In genomic region chr2:92370821-92371805, GRCm38 (mm10) we compare ENCODE assay signal across 8 mouse cellular contexts. TPM values are rescaled to one million over a fixed set of nuclear protein-coding genes. Genes with fewer than 3 reads are reported as not detected.
DNase-seq lines count a peak whose midpoint lies in the region; ATAC-seq and TF ChIP-seq lines count a peak whose summit lies in the region.

No protein-coding gene starts in this region.

- intact Hi-C loops in left cerebral cortex, adult 2 months (cut with DNase I) = no loop called here

- no peak overlapping the region for H3K27ac ChIP-seq in left cerebral cortex, adult 2 months
- no peak overlapping the region for H3K27ac ChIP-seq in hindbrain, embryonic 16.5 days (ENCODE audit: low read depth, low read length)
- H3K27ac ChIP-seq in liver, embryonic 12.5 days = no peak overlapping the region
- H3K27ac ChIP-seq in neural tube, embryonic 12.5 days = no peak overlapping the region

- 4% methylated on average over 45 of the region's 45 CpGs for WGBS in hindbrain, embryonic 16.5 days
- WGBS in liver, embryonic 12.5 days (ENCODE audit: insufficient replicate concordance) = 10% methylated on average over 44 of the region's 45 CpGs
- WGBS in neural tube, embryonic 12.5 days = 3% methylated on average over 45 of the region's 45 CpGs

- peak overlapping the region; percentile 55 for H3K9ac ChIP-seq in hindbrain, embryonic 16.5 days (ENCODE audit: low read depth, low read length)
- H3K9ac ChIP-seq in liver, embryonic 12.5 days = peak overlapping the region; percentile 39; the same call in 1 of the 2 replicates
- peak overlapping the region; percentile 42; the same call in 1 of the 2 replicates for H3K9ac ChIP-seq in neural tube, embryonic 12.5 days

- peaks cover 33% of the 10 kb centered on the region for H3K4me1 ChIP-seq in hindbrain, embryonic 16.5 days (ENCODE audit: control insufficient read depth, insufficient read depth, low read depth, low read length)
- H3K4me1 ChIP-seq in liver, embryonic 12.5 days = peaks cover 35% of the 10 kb centered on the region
- peaks cover 37% of the 10 kb centered on the region for H3K4me1 ChIP-seq in neural tube, embryonic 12.5 days

- H3K27me3 ChIP-seq in hindbrain, embryonic 16.5 days (replicated peaks; ENCODE audit: control insufficient read depth, insufficient read depth, low read length) = peaks cover 10% of the 10 kb centered on the region
- H3K27me3 ChIP-seq in liver, embryonic 12.5 days (replicated peaks) = peaks cover 73% of the 10 kb centered on the region
- H3K27me3 ChIP-seq in neural tube, embryonic 12.5 days (replicated peaks) = peaks cover 34% of the 10 kb centered on the region

- peak overlapping the region; percentile 56 for H3K4me2 ChIP-seq in hindbrain, embryonic 16.5 days (ENCODE audit: low read length)
- peak overlapping the region; percentile 63 for H3K4me2 ChIP-seq in liver, embryonic 12.5 days
- peak overlapping the region; percentile 64 for H3K4me2 ChIP-seq in neural tube, embryonic 12.5 days (replicated peaks)

- DNase-seq in left cerebral cortex, adult 2 months (ENCODE audit: extremely low spot score in 1 of 2, low spot score in 2 of 2) = no peak
- no peak for DNase-seq in left cerebral cortex, adult 9 months (ENCODE audit: low spot score in 2 of 2)
- peak; percentile 77 for DNase-seq in embryo, embryonic 10.5 days (ENCODE audit: low spot score)
- DNase-seq in layer of hippocampus, postnatal 36 days = no peak
- DNase-seq in right cerebral cortex, postnatal 36 days (ENCODE audit: low spot score in 2 of 2) = no peak

- ATAC-seq in hindbrain, embryonic 16.5 days = no peak
- ATAC-seq in liver, embryonic 12.5 days = no peak
- ATAC-seq in neural tube, embryonic 12.5 days (ENCODE audit: low FRiP score, low read depth) = no peak

- H3K9me3 ChIP-seq in hindbrain, embryonic 16.5 days (ENCODE audit: control insufficient read depth, low read length) = no peaks in the 10 kb centered on the region
- H3K9me3 ChIP-seq in liver, embryonic 12.5 days (replicated peaks) = no peaks in the 10 kb centered on the region
- H3K9me3 ChIP-seq in neural tube, embryonic 12.5 days = no peaks in the 10 kb centered on the region

- TF ChIP-seq CTCF in left cerebral cortex, adult 2 months (IDR thresholded peaks at IDR 0.05) = no peak

- no peaks in the 10 kb centered on the region for H3K36me3 ChIP-seq in hindbrain, embryonic 16.5 days (ENCODE audit: control insufficient read depth, insufficient read depth, low read length)
- H3K36me3 ChIP-seq in liver, embryonic 12.5 days = no peaks in the 10 kb centered on the region
- H3K36me3 ChIP-seq in neural tube, embryonic 12.5 days = no peaks in the 10 kb centered on the region

- H3K4me3 ChIP-seq in left cerebral cortex, adult 2 months = peak overlapping the region; percentile 16; the same call in 1 of the 2 replicates
- peak overlapping the region; percentile 33 for H3K4me3 ChIP-seq in hindbrain, embryonic 16.5 days (ENCODE audit: low read length)
- H3K4me3 ChIP-seq in liver, embryonic 12.5 days = peak overlapping the region; percentile 41
- peak overlapping the region; percentile 33 for H3K4me3 ChIP-seq in neural tube, embryonic 12.5 days

RNA-seq across cellular contexts. Expression of gene Pex16, which starts 3.4 kb away (rescaled TPM):
- total RNA-seq in left cerebral cortex, adult 2 months (2021) = 10 to 100 TPM; 33.4 to 37.1 TPM
- 43.5 and 45.6 TPM in 2 replicates for polyA plus RNA-seq in hindbrain, embryonic 16.5 days (2015; fragmentation: Nextera tagmentation; extraction: Ambion mirVana)
- polyA plus RNA-seq in liver, embryonic 12.5 days (2016; fragmentation: Nextera tagmentation; extraction: Ambion mirVana) = 20.1 and 21.2 TPM in 2 replicates
- 26.5 and 28.7 TPM in 2 replicates for polyA plus RNA-seq in neural tube, embryonic 12.5 days (2016; fragmentation: Nextera tagmentation; extraction: Ambion mirVana)
- total RNA-seq in layer of hippocampus, postnatal 36 days (2021) = 10 to 100 TPM; 32.5 to 39.0 TPM

RNA-seq across cellular contexts. Expression of gene Large2, which starts 3.6 kb away (rescaled TPM):
- total RNA-seq in left cerebral cortex, adult 2 months (2021) = 1 to 10 TPM in 1 of 2 experiments, under 1 TPM in 1; 0.72 to 1.0 TPM
- polyA plus RNA-seq in hindbrain, embryonic 16.5 days (2015; fragmentation: Nextera tagmentation; extraction: Ambion mirVana) = 1.7 and 2.3 TPM in 2 replicates
- 1.8 and 2.0 TPM in 2 replicates for polyA plus RNA-seq in liver, embryonic 12.5 days (2016; fragmentation: Nextera tagmentation; extraction: Ambion mirVana)
- 1.8 and 2.6 TPM in 2 replicates for polyA plus RNA-seq in neural tube, embryonic 12.5 days (2016; fragmentation: Nextera tagmentation; extraction: Ambion mirVana)
- under 1 TPM in 1 of 2 experiments, not detected in 1; 0.81 TPM for total RNA-seq in layer of hippocampus, postnatal 36 days (2021)

RNA-seq across cellular contexts. Expression of gene 1700029I15Rik, which starts 11.2 kb away (rescaled TPM):
- total RNA-seq in left cerebral cortex, adult 2 months (2021) = 1 to 10 TPM; 5.3 TPM
- polyA plus RNA-seq in hindbrain, embryonic 16.5 days (2015; fragmentation: Nextera tagmentation; extraction: Ambion mirVana) = 5.8 and 7.7 TPM in 2 replicates
- polyA plus RNA-seq in liver, embryonic 12.5 days (2016; fragmentation: Nextera tagmentation; extraction: Ambion mirVana) = 1.1 and 1.4 TPM in 2 replicates
- polyA plus RNA-seq in neural tube, embryonic 12.5 days (2016; fragmentation: Nextera tagmentation; extraction: Ambion mirVana) = 5.8 and 7.3 TPM in 2 replicates
- total RNA-seq in layer of hippocampus, postnatal 36 days (2021) = 1 to 10 TPM; 3.8 to 6.4 TPM

RNA-seq across cellular contexts. Expression of gene Mapk8ip1, which starts 29.9 kb away (rescaled TPM):
- total RNA-seq in left cerebral cortex, adult 2 months (2021) = 100 to 1,000 TPM; 340 to 364 TPM
- 112 and 130 TPM in 2 replicates for polyA plus RNA-seq in hindbrain, embryonic 16.5 days (2015; fragmentation: Nextera tagmentation; extraction: Ambion mirVana)
- 4.6 and 4.7 TPM in 2 replicates for polyA plus RNA-seq in liver, embryonic 12.5 days (2016; fragmentation: Nextera tagmentation; extraction: Ambion mirVana)
- polyA plus RNA-seq in neural tube, embryonic 12.5 days (2016; fragmentation: Nextera tagmentation; extraction: Ambion mirVana) = 144 and 154 TPM in 2 replicates
- total RNA-seq in layer of hippocampus, postnatal 36 days (2021) = 100 to 1,000 TPM; 336 to 345 TPM
